Mouse (Mus musculus) midbrain, embryonic 15.5 days (tissue): Measurements from ENCODE around the gene Abr. TPM values are rescaled to one million over a fixed set of nuclear protein-coding genes. Genes with fewer than 3 reads are reported as not detected.
A peak's percentile ranks its signal among the peaks of the same experiment; 100 is the strongest.

Experiments used
- ATAC-seq: fragments of 200-750 bp; cut with Nextera tagmentation; replicated peaks from 2 replicates; pipeline ENCODE4 v1.8.0; 2017; ENCODE audit warnings: moderate TSS enrichment
- H3K27ac ChIP-seq: fragments of 300-500 bp; sonication (generic); 2 replicates; pipeline ENCODE4 v1.5.1; 2015; ENCODE audit warnings: mild to moderate bottlenecking, inconsistent platforms
- H3K27me3 ChIP-seq: fragments of 300-500 bp; sonication (generic); replicated peaks from 2 replicates; pipeline ENCODE4 v1.6.1; 2015; ENCODE audit warnings: inconsistent platforms
- H3K36me3 ChIP-seq: fragments of 300-500 bp; sonication (generic); replicated peaks from 2 replicates; pipeline ENCODE4 v1.6.1; 2015; ENCODE audit warnings: inconsistent platforms
- H3K4me1 ChIP-seq: fragments of 300-500 bp; sonication (generic); 2 replicates; pipeline ENCODE4 v1.6.1; 2015; ENCODE audit warnings: inconsistent platforms
- H3K4me2 ChIP-seq: fragments of 300-500 bp; sonication (generic); 2 replicates; pipeline ENCODE4 v1.6.1; 2015; ENCODE audit warnings: inconsistent platforms, mild to moderate bottlenecking, moderate library complexity
- H3K4me3 ChIP-seq: fragments of 300-500 bp; sonication (generic); 2 replicates; pipeline ENCODE4 v1.5.1; 2015; ENCODE audit warnings: mild to moderate bottlenecking, inconsistent platforms
- H3K9ac ChIP-seq: fragments of 300-500 bp; sonication (generic); 2 replicates; pipeline ENCODE4 v1.6.1; 2015; ENCODE audit warnings: mild to moderate bottlenecking, inconsistent platforms
- H3K9me3 ChIP-seq: fragments of 300-500 bp; sonication (generic); 2 replicates; pipeline ENCODE4 v1.6.1; 2016; ENCODE audit warnings: inconsistent platforms
- WGBS: fragments of 180-500 bp; shearing (Covaris S2); methylation state at CpG from one replicate; pipeline ENCODE4 v1.1.7; 2015; ENCODE audit warnings: mixed read lengths; 5-methylcytosine and 5-hydroxymethylcytosine counted together
- polyA plus RNA-seq: library from polyadenylated mRNA; unstranded; fragments of >200 nt; fragmentation: Nextera tagmentation; extraction: Ambion mirVana; gene quantifications from 2 replicates; pipeline ENCODE4 v1.2.1, GENCODE M21; 2015

The Abr gene
- polyA plus RNA-seq, 1 experiment from 2014 or later: 127 TPM

DNA sequence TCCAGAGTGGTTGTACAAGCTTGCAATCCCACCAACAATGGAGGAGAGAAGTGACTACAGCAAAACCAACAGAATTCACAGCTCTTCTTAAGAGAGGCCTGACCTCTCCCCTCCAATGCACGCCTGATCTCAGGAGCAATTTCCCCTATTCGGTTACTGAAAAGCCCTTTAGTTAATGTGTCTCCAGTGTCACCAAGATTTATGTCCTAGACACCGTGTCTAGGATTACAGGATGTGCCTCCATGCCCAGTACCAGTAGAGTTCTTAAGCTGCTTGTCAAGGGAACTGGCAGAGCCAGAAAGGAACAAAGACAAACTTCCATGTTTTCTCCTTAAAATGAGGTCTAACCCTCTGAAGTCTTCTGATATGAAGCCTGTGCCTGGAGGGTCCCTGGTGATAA is 36.0 kb downstream of the Abr start:
- WGBS: 84% methylated on average over 3 of the region's 3 CpGs
- H3K36me3 ChIP-seq: no peaks in the 10 kb centered on the region
- H3K27ac ChIP-seq: no peak overlapping the region
- no peak overlapping the region for H3K9ac ChIP-seq
- no peak overlapping the region for H3K4me2 ChIP-seq
- no peaks in the 10 kb centered on the region for H3K27me3 ChIP-seq
- H3K9me3 ChIP-seq: no peaks in the 10 kb centered on the region
- no peak overlapping the region for H3K4me3 ChIP-seq
- no peaks in the 10 kb centered on the region for H3K4me1 ChIP-seq
- no peak for ATAC-seq

DNA sequence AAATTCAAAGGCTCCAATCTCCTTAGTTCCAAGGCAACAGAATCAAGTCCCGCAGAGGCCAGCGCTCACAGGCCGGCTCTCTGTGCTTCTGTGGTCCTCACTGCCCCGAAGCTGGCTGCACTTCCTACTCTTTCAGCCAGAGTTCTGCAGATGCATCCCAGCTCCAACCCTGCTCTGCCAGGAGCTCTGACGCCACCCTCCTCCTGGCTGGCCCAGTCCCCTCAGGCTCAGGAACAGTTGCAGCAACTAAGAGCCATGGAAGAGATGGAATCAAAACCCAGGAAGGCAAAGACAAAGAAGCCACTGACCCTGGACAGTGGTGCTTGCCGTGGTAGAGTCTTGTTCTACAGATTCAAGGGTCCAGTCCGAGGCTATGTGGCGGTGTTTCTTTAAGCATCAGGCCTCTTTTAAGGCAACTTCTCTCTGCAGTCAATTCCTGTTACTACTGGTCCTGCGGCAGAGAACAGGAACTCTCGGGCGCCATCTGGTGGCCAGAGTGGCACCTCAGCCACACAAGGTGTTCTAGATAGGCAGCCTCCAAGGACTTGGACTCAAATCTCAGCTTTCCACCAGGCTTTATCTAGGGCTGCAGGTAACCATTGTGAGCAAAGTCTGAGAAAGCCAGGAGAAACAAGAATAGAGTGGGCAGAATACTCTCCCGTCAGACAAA is 44.4 kb downstream of the Abr start:
- H3K27ac ChIP-seq: no peak overlapping the region
- H3K27me3 ChIP-seq: no peaks in the 10 kb centered on the region
- 32% methylated on average over 12 of the region's 12 CpGs for WGBS
- peaks cover 4% of the 10 kb centered on the region; the same call in 1 of the 2 replicates for H3K4me1 ChIP-seq
- H3K9me3 ChIP-seq: no peaks in the 10 kb centered on the region
- peak; percentile 82 for ATAC-seq
- no peak overlapping the region for H3K4me3 ChIP-seq
- no peak overlapping the region for H3K9ac ChIP-seq
- no peak overlapping the region for H3K4me2 ChIP-seq
- H3K36me3 ChIP-seq: no peaks in the 10 kb centered on the region

DNA sequence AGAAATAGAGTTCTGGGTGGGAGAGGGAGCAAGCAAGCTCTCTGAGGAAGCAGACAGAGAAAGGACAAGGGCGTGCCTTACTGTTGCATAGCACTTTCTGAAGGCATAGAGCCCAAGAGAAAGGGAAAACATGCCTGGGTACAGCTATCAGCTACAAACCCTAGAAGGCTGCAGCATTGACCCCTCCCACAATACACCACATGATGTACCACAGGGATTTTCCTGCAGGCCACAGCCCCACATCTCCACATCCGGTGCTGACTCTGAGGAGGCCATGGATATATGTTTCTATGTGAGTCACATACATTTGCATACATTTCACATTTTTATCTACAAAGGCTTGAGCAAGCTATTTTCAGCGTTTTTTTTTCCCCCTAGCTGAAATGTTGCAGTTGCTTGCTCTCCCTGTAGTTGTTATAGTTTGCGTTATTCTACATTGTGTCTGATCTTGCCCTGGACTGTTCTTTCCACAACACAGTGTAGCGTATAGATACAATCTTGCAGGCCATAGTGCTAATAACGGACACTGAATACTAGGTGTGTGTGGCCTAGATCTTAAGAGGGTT is 49.2 kb downstream of the Abr start:
- Histone ChIP-seq H3K27ac (no peak overlapping the region), H3K4me2 (no peak overlapping the region), H3K27me3 (no peaks in the 10 kb centered on the region), H3K4me1 (peaks cover 33% of the 10 kb centered on the region), H3K4me3 (no peak overlapping the region), H3K9me3 (no peaks in the 10 kb centered on the region), H3K36me3 (no peaks in the 10 kb centered on the region), H3K9ac (no peak overlapping the region)
- ATAC-seq: no peak
- 85% methylated on average over 6 of the region's 6 CpGs for WGBS

DNA sequence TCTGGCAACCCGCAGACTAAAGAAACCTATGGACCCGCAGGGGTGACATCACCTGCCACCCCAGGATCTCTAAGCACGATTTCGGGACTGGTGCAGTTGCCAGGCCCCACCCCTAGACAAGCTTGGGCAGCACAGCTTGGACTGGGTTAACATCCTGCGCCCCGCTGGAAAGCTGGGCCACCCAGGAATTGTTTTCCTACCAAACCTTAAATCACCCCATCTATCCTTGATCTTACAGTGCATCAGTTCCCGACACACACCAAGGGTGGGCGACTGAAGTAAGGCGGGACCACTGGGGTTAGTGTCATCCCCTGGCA is 50.5 kb downstream of the Abr start:
- no peaks in the 10 kb centered on the region for H3K9me3 ChIP-seq
- H3K9ac ChIP-seq: peak overlapping the region; percentile 76
- ATAC-seq: peak; percentile 37
- peak overlapping the region; percentile 88 for H3K4me2 ChIP-seq
- H3K27me3 ChIP-seq: no peaks in the 10 kb centered on the region
- peak overlapping the region; percentile 48 for H3K27ac ChIP-seq
- peak overlapping the region; percentile 75 for H3K4me3 ChIP-seq
- no peaks in the 10 kb centered on the region for H3K36me3 ChIP-seq
- 8% methylated on average over 9 of the region's 9 CpGs for WGBS
- peaks cover 33% of the 10 kb centered on the region for H3K4me1 ChIP-seq

DNA sequence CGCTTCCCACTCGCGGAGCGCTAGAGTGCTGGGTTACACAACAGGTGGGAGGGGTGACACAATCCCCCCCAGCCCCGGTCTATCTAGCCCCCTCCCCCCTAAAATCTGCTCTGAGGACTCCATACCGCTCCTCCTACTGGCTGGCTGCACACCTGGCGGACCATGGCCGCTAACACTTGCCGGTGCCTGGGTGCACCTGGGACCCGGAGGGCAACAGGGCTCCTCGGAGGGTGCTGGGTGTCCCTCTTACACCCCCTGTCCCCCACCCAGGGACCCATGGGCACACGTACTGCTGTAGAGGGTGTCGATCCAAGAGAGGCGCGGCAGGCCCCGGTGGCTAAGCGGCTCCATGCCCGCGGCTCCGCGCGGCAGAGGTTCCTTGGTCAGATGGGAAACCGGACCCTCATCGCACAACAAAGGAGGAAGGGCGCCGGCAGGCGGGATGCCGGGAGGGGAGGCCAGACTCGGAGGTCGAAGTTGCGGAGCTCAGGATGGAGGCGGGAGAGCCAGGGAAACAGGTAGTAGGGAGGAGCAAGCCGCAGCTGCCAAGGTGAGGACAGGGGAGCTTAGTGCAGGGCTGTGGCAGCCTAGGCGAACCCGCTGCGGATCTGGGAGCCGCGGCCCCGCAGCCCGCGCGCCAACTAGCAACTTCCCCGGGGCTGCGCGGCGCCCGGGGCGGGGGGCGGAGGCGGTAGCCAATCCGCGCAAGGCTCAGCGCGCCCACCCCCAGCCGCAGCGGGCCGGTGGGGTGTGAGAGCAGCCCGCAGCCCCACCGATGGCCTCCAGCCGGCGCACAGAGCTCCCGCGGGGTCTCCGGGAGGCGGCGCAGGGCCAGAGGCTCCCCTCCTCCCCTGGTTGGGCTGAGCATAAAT is 51.1 kb downstream of the Abr start:
- whole genome bisulfite sequencing: under 1% methylated on average over 66 of the region's 66 CpGs
- Histone ChIP-seq H3K36me3 (no peaks in the 10 kb centered on the region), H3K9ac (peak overlapping the region; percentile 76), H3K27ac (peak overlapping the region; percentile 48), H3K4me2 (peak overlapping the region; percentile 88), H3K27me3 (no peaks in the 10 kb centered on the region), H3K4me1 (peaks cover 34% of the 10 kb centered on the region), H3K4me3 (peak overlapping the region; percentile 75), H3K9me3 (no peaks in the 10 kb centered on the region)
- ATAC-seq: peak; percentile 79

DNA sequence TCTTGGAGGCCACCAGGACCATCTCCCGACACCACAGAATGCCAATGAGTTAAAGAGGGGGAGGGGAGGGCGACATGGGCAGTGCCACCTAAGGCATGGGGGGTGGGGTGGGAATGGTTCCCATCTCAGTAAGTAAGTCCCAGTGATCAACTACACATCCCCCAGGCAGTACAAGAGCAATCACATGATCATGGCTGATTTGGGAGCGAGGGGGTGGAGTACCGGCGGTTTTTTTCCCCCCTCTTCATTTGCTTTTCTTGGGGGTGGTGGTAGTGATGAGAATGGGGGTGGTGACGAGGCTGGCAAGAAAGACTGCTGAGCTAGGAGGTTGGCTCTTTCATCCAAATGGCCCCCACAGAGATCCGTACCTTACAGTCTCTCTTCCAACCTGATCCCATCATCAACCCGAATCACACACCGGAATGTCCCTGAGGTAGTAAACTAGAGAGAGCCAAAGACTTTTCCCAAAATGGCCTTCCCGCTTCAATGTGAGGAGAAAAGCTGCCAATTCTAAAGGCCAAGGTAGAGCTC is 51.8 kb downstream of the Abr start:
- Histone ChIP-seq H3K27ac (0 out of 2 replicates have a peak overlapping the region, but pooled peaks have one; percentile 35), H3K4me2 (peak overlapping the region; percentile 88), H3K27me3 (no peaks in the 10 kb centered on the region), H3K4me3 (peak overlapping the region; percentile 75), H3K4me1 (peaks cover 37% of the 10 kb centered on the region), H3K36me3 (no peaks in the 10 kb centered on the region), H3K9ac (peak overlapping the region; percentile 76), H3K9me3 (no peaks in the 10 kb centered on the region)
- 8% methylated on average over 10 of the region's 10 CpGs for WGBS
- no peak for ATAC-seq

DNA sequence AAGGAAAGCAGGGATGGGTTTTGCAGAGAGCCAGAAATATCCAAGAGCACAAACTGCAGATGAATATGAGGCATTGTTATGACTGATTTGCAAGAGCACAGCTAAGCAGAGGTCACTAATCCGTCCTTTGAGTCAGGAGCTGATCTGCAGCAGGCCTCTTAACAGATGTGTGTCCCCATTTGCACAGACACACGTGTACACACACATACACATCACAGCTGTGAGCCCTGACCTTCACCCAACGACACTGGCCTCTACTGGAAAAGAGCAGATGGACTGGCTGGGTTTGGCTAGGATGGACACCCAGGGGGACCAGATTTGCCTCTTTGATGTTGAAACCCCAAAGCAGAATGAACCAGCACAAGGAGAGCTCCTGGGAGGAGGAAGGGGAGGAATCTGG is 52.7 kb downstream of the Abr start:
- peak overlapping the region; percentile 75 for H3K4me3 ChIP-seq
- H3K4me2 ChIP-seq: peak overlapping the region; percentile 88
- 0 out of 2 replicates have a peak overlapping the region, but pooled peaks have one; percentile 35 for H3K27ac ChIP-seq
- peak overlapping the region; percentile 76 for H3K9ac ChIP-seq
- WGBS: 24% methylated on average over 3 of the region's 3 CpGs
- H3K9me3 ChIP-seq: no peaks in the 10 kb centered on the region
- peaks cover 33% of the 10 kb centered on the region for H3K4me1 ChIP-seq
- no peaks in the 10 kb centered on the region for H3K27me3 ChIP-seq
- no peak for ATAC-seq
- no peaks in the 10 kb centered on the region for H3K36me3 ChIP-seq

DNA sequence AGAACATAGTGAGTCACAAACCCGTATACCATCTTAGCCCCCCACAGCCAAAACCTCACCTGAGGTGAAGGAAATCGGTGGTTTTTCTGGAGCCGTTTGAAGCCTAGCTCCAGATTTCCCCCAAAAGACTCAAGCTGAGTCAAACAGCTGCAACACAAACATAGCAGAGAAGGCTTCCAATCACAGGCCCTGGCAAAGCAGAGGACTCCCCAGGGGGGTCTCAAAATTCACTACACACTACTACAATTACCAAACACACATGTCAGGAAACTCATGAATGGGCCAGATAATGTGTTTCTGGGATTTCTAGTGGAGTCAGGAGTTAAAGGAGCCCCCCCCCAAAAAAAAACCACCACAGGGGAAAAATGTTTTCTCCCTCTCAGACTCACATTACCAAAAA is 56.0 kb downstream of the Abr start:
- Histone ChIP-seq H3K4me1 (peaks cover 32% of the 10 kb centered on the region), H3K9ac (no peak overlapping the region), H3K36me3 (no peaks in the 10 kb centered on the region), H3K4me2 (no peak overlapping the region), H3K27ac (no peak overlapping the region), H3K4me3 (no peak overlapping the region), H3K9me3 (no peaks in the 10 kb centered on the region), H3K27me3 (no peaks in the 10 kb centered on the region)
- ATAC-seq: no peak
- WGBS: 61% methylated on average over 3 of the region's 3 CpGs

DNA sequence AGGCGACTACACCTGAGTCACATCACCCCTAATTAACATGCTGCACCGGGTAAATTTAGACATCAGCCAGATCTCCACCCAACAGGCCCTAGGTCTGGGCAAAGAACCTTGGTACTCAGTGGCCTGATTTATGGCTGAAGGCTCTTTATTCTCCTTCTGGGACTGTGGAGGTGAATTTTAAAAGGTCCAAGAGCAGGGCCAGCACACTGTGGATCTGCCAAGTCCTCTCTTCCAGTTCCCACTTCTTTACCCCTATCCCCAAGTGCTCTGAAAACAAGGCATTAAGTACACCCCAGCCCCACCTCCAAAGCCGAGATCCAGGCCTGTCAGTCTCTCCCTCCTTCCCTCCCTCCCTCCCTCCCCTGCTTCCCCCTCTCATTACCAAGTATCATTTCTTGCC is 59.5 kb downstream of the Abr start:
- Histone ChIP-seq H3K9ac (no peak overlapping the region), H3K36me3 (no peaks in the 10 kb centered on the region), H3K27me3 (no peaks in the 10 kb centered on the region), H3K4me1 (peaks cover 9% of the 10 kb centered on the region), H3K4me2 (no peak overlapping the region), H3K27ac (no peak overlapping the region), H3K4me3 (no peak overlapping the region), H3K9me3 (no peaks in the 10 kb centered on the region)
- 34% methylated on average over 3 of the region's 3 CpGs for WGBS
- no peak for ATAC-seq

DNA sequence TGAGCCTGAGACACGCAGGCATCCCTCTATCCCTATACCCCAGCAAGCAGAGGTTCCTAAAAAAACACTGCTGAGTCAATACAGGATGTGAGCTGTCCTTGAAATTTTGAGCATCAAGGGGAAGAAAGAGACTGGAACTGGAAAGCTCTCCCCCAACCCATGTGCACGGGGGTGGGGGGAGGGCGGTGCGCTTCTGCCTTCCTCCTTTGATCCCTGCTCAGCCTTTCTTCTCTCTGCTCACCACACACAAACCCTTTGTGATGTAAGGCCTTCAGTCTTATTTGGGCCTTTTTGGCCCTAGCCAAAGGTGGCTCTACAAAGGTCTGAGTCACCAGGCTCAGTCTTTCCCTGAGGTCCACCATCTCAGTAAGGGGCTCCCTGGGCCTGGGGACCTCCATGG is 59.9 kb downstream of the Abr start:
- Histone ChIP-seq H3K9me3 (no peaks in the 10 kb centered on the region), H3K4me2 (no peak overlapping the region), H3K27me3 (no peaks in the 10 kb centered on the region), H3K27ac (no peak overlapping the region), H3K4me1 (peaks cover 9% of the 10 kb centered on the region), H3K4me3 (no peak overlapping the region), H3K36me3 (no peaks in the 10 kb centered on the region), H3K9ac (no peak overlapping the region)
- ATAC-seq: no peak
- 22% methylated on average over 4 of the region's 4 CpGs for WGBS

DNA sequence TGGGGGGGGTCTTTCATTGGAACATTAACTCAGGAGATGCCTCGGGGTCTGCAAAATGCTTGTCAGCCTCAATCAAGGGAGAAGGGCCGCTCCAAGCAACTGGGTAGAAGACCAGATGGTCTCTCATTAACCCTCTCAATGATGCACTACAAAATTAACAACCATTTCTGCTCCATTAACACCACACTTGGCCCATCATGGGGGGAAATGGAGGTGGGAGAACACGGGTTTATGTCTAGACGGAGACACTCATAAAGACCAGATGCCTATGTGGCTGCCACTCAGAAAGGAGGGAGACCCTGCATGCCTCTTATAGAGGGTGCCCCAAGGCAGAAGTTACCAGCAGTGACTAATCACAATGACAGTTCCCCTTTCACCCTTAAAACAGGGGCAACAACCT is 64.3 kb downstream of the Abr start:
- Histone ChIP-seq H3K9me3 (no peaks in the 10 kb centered on the region), H3K9ac (no peak overlapping the region), H3K4me1 (peaks cover 5% of the 10 kb centered on the region; the same call in 1 of the 2 replicates), H3K4me2 (no peak overlapping the region), H3K27ac (no peak overlapping the region), H3K27me3 (no peaks in the 10 kb centered on the region), H3K36me3 (no peaks in the 10 kb centered on the region), H3K4me3 (no peak overlapping the region)
- ATAC-seq: no peak
- 69% methylated on average over 4 of the region's 4 CpGs for WGBS

DNA sequence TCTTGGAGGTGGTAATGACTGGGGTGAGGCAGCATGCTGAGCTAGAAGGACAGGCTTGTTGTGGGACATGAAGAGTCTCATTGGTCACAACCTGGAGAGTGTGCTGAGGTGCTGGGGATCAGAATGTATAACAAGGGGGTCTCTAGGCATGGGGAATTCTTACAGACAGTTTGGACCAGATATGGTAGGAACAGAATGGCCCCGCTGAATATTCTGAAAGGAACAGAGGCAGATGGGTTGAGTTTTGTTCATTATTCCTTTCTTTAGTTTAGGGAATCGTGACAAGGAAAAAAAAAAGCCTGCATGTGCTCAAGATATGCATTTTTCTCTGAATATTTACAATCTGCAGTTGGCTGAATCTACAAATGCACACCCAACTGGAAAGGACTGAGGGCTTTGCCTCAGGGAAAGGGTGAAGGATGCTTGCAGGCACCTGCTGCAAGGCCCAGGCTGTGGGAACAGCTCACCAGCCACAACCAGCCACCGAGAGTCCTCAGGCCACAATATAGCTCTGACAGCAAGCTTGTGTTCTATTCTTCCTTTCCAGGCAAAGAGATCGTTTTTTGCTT is 73.9 kb downstream of the Abr start:
- H3K9ac ChIP-seq: no peak overlapping the region
- no peak overlapping the region for H3K27ac ChIP-seq
- ATAC-seq: no peak
- no peaks in the 10 kb centered on the region for H3K36me3 ChIP-seq
- no peaks in the 10 kb centered on the region for H3K27me3 ChIP-seq
- H3K9me3 ChIP-seq: no peaks in the 10 kb centered on the region
- H3K4me3 ChIP-seq: no peak overlapping the region
- H3K4me2 ChIP-seq: no peak overlapping the region
- 74% methylated on average over 4 of the region's 4 CpGs for WGBS
- H3K4me1 ChIP-seq: no peaks in the 10 kb centered on the region
